Mouse (Mus musculus): ENCODE data around the gene Dnmt3l.

Gene Dnmt3l

GRCm38 (mm10) chr10:78041647-78042046, at the start of gene Dnmt3l:
Gene Dnmt3l, plus strand, starts transcription at chr10:78041947.
- TF ChIP-seq GATA4 (IDR thresholded peaks at IDR 0.05; ENCODE audit: insufficient replicate concordance, low read length): no peak

GRCm38 (mm10) chr10:77995639-77996038, 46.1 kb upstream of the Dnmt3l start:
- no peak for TF ChIP-seq GATA4 (IDR thresholded peaks at IDR 0.05; ENCODE audit: insufficient replicate concordance, low read length)

DNA sequence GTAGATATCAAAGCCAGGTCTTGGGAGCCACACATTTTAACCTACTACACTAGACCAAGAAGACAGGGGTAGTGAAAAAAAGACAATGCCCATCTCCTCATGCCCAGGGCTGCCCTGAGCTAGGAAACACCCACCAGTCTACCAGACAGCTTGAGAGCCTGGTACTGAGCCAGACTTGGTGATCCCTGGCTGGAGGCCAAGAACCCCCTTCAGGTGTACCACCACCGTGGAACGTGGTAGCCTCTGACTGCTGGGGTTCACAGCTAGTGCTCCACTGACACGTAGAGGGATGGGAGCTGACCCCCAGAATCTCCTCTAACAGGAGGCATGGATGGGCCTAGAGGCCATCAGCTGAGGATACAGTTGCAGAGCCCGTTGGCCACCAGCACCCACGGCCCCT, 41.5 kb upstream of the Dnmt3l start:
- TF ChIP-seq GATA4 (IDR thresholded peaks at IDR 0.05; ENCODE audit: insufficient replicate concordance, low read length): no peak

GRCm38 (mm10) chr10:78001796-78002195, 40.0 kb upstream of the Dnmt3l start:
- TF ChIP-seq GATA4 (IDR thresholded peaks at IDR 0.05; ENCODE audit: insufficient replicate concordance, low read length): no peak

DNA sequence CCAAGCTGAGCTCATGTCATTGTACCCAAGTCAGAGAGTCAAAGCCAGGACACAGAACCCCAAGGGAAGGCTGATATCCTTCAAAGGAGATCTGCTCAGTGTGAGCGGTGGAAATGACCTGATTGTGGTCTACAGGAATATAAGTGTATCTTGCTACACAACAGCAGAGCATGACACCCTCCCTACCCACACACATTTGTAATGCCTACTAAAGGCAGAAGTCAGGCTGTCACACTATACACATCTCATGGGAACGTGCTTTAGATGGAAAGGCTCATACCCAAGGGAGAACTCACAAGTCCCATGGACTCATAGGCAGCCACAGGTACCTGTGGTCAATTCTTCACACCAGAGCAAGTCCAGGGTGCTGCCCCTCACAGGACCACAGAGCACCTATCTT, 39.4 kb upstream of the Dnmt3l start:
- TF ChIP-seq GATA4 (IDR thresholded peaks at IDR 0.05; ENCODE audit: insufficient replicate concordance, low read length): no peak

- TF ChIP-seq GATA4 (IDR thresholded peaks at IDR 0.05; ENCODE audit: insufficient replicate concordance, low read length): no peak
These were observed 37.2 kb upstream of the Dnmt3l start for GRCm38 (mm10) chr10:78004479-78005100.

- no peak for TF ChIP-seq GATA4 (IDR thresholded peaks at IDR 0.05; ENCODE audit: insufficient replicate concordance, low read length)
These were observed 35.8 kb upstream of the Dnmt3l start for GRCm38 (mm10) chr10:78005791-78006438.

GRCm38 (mm10) chr10:78007203-78007602, 34.5 kb upstream of the Dnmt3l start:
- no peak for TF ChIP-seq GATA4 (IDR thresholded peaks at IDR 0.05; ENCODE audit: insufficient replicate concordance, low read length)

DNA sequence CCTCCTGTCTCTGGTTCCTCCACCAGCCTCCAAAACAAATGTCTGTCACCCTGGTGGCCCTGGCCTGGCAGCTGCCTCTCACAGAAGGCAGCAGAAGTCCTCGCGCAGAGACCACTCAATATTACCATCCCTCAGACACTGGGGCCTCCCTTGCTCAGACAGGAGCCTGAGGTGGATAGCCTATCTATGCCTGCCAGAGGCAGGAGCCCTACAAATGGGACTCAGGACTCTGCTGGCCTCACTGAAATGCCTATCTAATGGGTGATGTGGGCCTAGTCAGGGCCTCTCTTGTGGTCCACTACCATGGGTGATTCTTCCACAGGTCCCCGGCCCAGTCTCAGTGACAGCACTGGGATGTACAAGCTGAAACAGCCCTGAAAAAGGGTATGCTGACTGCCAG, 33.6 kb upstream of the Dnmt3l start:
- no peak for TF ChIP-seq GATA4 (IDR thresholded peaks at IDR 0.05; ENCODE audit: insufficient replicate concordance, low read length)

DNA sequence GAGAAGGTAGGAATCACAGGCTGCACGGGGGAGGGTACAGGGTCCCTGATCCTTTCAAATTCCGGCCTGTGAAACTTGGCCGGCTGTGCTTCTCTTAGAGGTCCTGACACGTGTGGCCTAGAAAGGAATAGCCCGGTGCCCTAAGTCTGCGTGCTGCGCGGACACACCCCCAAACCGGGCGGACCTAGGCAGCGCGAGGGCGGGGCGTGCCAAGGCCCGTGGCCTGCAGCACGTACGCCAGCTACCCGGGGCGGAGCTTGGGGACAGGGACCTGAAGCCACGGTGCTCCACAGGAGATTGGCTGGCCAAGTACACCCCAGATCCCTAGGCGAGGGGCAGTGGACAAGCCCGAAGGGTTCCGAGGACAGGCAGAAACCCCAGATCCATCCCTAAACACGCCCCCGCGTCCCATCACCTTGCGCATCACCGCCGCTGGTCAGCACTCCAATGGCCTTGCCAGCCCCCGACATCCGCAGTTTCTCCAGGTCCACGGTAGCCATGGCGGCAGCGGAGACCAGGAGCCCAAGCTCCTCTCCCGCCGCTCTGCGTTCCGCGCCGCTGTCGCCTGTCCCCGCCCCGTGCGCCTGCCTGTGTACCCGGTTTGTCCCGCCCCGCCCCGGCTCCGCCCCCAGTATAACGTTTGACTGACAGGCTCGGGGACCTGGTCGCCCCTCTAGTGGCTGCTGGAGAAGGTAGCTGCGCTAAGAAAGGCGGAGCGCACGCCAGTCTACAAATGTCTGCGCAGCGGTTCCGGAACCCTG, 32.4 kb upstream of the Dnmt3l start:
- TF ChIP-seq GATA4 (IDR thresholded peaks at IDR 0.05; ENCODE audit: insufficient replicate concordance, low read length): peak; percentile 10; the same call in 1 of the 2 replicates

DNA sequence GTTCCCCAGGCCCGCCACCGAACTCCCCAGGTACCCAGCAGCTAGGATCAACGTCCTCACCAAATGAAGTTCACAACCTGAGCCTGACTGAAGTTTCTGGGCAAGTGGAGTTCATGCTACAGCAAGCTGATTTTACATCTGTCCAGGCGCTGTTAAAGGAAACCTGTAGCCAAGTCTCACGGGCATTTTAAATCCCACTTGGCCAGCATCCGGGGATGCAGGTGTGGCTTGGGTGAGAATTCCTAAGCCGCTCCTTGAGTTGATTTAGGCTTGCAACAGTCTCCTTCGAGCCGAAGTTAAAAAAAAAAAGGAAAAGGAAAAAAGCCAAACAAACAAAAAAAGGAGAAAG, 31.8 kb upstream of the Dnmt3l start, which contains the start of gene Pfkl:
TSS of gene Pfkl (minus strand) at position 139 of the 349 bp plus-strand sequence.
- TF ChIP-seq GATA4 (IDR thresholded peaks at IDR 0.05; ENCODE audit: insufficient replicate concordance, low read length): no peak

DNA sequence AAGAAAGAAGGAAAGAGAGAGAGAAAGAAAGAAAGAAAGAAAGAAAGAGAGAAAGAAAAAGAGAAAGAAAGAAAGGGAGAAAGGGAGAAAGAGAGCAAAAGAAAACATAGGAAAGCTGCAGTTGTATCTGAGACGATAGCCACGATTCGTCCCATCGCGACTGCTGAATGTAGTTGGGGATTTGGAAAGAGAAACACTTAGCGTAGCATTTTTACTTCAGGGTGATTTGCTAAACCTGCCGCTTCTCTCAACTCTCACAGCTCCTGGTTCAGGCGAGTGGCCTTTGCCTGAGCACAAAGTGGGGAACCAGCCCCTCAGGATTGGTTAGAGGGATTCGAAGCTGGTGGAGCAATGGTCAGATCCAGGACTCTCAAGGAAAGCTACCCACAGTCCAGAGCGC, 31.4 kb upstream of the Dnmt3l start:
- no peak for TF ChIP-seq GATA4 (IDR thresholded peaks at IDR 0.05; ENCODE audit: insufficient replicate concordance, low read length)

DNA sequence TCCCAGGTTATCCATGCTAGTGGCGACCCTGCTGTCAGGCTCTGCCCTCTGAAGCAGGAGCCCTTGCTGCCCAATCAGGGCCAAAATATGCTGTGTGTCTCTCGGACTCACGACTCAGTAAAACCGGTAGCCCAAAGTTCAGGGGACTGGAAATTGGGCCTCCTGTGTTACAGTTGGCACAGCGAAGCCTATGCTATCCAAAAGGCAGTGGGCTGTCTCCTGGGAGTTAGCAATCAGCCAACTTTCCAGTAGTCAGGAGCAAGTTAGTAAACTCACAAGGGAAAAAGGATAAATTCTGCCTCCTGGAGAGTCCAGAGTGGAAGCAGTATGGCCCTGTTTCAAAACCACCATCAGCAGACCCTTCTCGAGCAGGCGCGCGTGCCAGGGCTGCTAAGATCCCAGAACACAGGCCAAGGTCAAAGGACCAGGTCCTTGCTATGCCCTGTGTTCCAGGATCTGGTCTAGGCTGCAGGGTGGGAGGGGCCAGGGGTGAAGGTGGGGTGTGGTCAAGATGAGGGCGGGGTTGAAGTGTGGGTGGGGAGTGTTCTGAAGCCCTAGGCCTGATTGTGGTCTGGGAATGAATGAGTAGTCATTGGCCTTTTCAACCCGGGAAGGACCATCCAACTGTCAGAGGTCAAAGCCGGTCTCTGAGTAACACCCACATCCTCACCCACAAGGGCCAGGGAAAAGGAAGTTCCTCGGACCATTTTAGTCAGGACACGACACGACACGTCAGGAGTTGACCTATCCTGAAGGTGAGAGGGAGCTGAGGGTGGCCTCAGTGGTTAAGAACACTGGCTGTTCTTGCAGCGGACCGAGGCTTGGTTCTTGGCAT, 28.9 kb upstream of the Dnmt3l start:
- TF ChIP-seq GATA4 (IDR thresholded peaks at IDR 0.05; ENCODE audit: insufficient replicate concordance, low read length): no peak

DNA sequence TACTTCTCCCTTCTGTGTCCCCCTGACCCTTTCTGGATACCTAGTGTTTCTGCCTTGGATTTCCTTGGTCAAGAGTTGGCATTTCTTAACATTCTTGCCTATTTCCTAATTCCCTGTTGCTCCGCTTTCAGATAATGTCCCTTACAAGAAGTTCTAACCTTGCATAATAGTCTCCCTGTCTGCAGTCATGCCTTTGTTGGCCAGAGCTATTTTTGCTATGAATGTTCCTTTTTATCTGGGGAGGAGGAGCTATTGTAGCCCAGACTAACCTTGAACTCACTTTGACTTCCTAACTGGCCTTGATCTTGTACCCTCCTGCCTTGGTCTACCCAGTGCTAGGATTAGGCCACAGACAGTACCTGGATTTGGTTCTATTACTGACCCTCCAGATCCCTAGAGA, 26.3 kb upstream of the Dnmt3l start:
- TF ChIP-seq GATA4 (IDR thresholded peaks at IDR 0.05; ENCODE audit: insufficient replicate concordance, low read length): no peak

DNA sequence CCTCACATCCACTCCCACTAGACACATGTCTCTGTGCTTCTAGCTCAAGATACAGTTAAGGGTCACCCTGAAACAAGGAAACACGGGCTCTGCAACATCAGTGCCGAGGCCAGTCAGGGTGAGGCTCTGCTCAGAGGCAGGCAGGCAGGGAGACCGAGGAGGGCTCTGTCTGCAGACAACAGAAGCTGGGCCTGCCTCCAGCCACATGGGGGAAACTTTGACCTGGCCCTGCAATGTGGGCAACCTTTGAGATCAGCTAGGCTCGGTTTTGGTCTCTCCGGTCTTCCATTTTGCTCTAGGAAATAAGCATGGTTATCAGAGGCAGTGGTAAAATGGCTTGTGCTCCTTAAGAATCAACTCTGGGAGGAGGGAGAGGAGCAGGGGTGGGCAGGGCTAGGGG, 25.4 kb upstream of the Dnmt3l start:
- no peak for TF ChIP-seq GATA4 (IDR thresholded peaks at IDR 0.05; ENCODE audit: insufficient replicate concordance, low read length)
